Mouse (Mus musculus): ENCODE results near the gene Ccdc172. TPM values are rescaled to one million over a fixed set of nuclear protein-coding genes. Genes with fewer than 3 reads are reported as not detected.

Ccdc172 gene
- not detected in 2 replicates for total RNA-seq (2015)
- not detected in 2 replicates for total RNA-seq (2017)

- ATAC-seq (replicated peaks; ENCODE audit: poor library complexity), result no peak
These were observed at the start of gene Ccdc172 for GRCm38 (mm10) chr19:58511818-58512217. Gene Ccdc172, plus strand, starts transcription at chr19:58511993.

- ATAC-seq (replicated peaks; ENCODE audit: poor library complexity), result no peak
These were observed 48.0 kb upstream of the Ccdc172 start for GRCm38 (mm10) chr19:58463755-58464154.

- peak; percentile 39 for ATAC-seq (replicated peaks; ENCODE audit: poor library complexity)
These were observed 43.5 kb upstream of the Ccdc172 start for GRCm38 (mm10) chr19:58468331-58468730.

GRCm38 (mm10) chr19:58469421-58469820, 42.4 kb upstream of the Ccdc172 start:
- peak; percentile 90 for ATAC-seq (replicated peaks; ENCODE audit: poor library complexity)

GRCm38 (mm10) chr19:58474251-58474650, 37.5 kb upstream of the Ccdc172 start:
- no peak for ATAC-seq (replicated peaks; ENCODE audit: poor library complexity)

- ATAC-seq (replicated peaks; ENCODE audit: poor library complexity), result no peak
These were observed 29.3 kb upstream of the Ccdc172 start for GRCm38 (mm10) chr19:58482373-58482977.

GRCm38 (mm10) chr19:58486686-58487085, 25.1 kb upstream of the Ccdc172 start:
- ATAC-seq (replicated peaks; ENCODE audit: poor library complexity), result no peak

- no peak for ATAC-seq (replicated peaks; ENCODE audit: poor library complexity)
These were observed 14.7 kb upstream of the Ccdc172 start for GRCm38 (mm10) chr19:58497106-58497505.

GRCm38 (mm10) chr19:58499420-58499966, 12.3 kb upstream of the Ccdc172 start:
- no peak for ATAC-seq (replicated peaks; ENCODE audit: poor library complexity)

GRCm38 (mm10) chr19:58500049-58500448, 11.7 kb upstream of the Ccdc172 start:
- ATAC-seq (replicated peaks; ENCODE audit: poor library complexity), result no peak

- ATAC-seq (replicated peaks; ENCODE audit: poor library complexity), result no peak
These were observed 9.9 kb downstream of the Ccdc172 start for GRCm38 (mm10) chr19:58521696-58522095.

- no peak for ATAC-seq (replicated peaks; ENCODE audit: poor library complexity)
These were observed 12.1 kb downstream of the Ccdc172 start for GRCm38 (mm10) chr19:58523736-58524394.

GRCm38 (mm10) chr19:58525457-58526239, 13.9 kb downstream of the Ccdc172 start:
- ATAC-seq (replicated peaks; ENCODE audit: poor library complexity), result no peak

- no peak for ATAC-seq (replicated peaks; ENCODE audit: poor library complexity)
These were observed 21.3 kb downstream of the Ccdc172 start for GRCm38 (mm10) chr19:58533077-58533476.

- ATAC-seq (replicated peaks; ENCODE audit: poor library complexity), result no peak
These were observed 24.9 kb downstream of the Ccdc172 start for GRCm38 (mm10) chr19:58536691-58537090.

- no peak for ATAC-seq (replicated peaks; ENCODE audit: poor library complexity)
These were observed 28.6 kb downstream of the Ccdc172 start for GRCm38 (mm10) chr19:58540396-58540795.

GRCm38 (mm10) chr19:58548367-58548766, 36.6 kb downstream of the Ccdc172 start:
- no peak for ATAC-seq (replicated peaks; ENCODE audit: poor library complexity)

GRCm38 (mm10) chr19:58550489-58550888, 38.7 kb downstream of the Ccdc172 start:
- no peak for ATAC-seq (replicated peaks; ENCODE audit: poor library complexity)

GRCm38 (mm10) chr19:58550916-58551315, 39.1 kb downstream of the Ccdc172 start:
- no peak for ATAC-seq (replicated peaks; ENCODE audit: poor library complexity)

- no peak for ATAC-seq (replicated peaks; ENCODE audit: poor library complexity)
These were observed 43.2 kb downstream of the Ccdc172 start for GRCm38 (mm10) chr19:58554974-58555373.

GRCm38 (mm10) chr19:58558352-58558751, 46.6 kb downstream of the Ccdc172 start:
- ATAC-seq (replicated peaks; ENCODE audit: poor library complexity), result peak; percentile 52

Data from megakaryocyte progenitor cell, adult 5-6 weeks (primary cell).